Mouse (Mus musculus): ENCODE measurements around the gene Hoxb6.

- TF ChIP-seq CTCF (IDR thresholded peaks at IDR 0.05; ENCODE audit: borderline replicate concordance, extremely low read depth, insufficient read depth, insufficient read length) (no peak), POLR2A (IDR thresholded peaks at IDR 0.05; ENCODE audit: borderline replicate concordance, extremely low read depth, insufficient read depth, insufficient read length, poor library complexity, severe bottlenecking) (no peak)
Measured at GRCm38 (mm10) chr11:96278324-96278723, 14.0 kb upstream of the Hoxb6 start.

Data from brain, embryonic 14.5 days (tissue).